Mouse (Mus musculus) spleen, postnatal 36 days (tissue): ENCODE results near the gene Zfp366.

Experiments used
- DNase-seq, 2 experiments: peaks; one replicate each; pipeline ENCODE4 v3.0.0; 2022; ENCODE audit warnings: low spot score in 2 of 2, mixed read lengths in 1 of 2

The Zfp366 gene

DNA sequence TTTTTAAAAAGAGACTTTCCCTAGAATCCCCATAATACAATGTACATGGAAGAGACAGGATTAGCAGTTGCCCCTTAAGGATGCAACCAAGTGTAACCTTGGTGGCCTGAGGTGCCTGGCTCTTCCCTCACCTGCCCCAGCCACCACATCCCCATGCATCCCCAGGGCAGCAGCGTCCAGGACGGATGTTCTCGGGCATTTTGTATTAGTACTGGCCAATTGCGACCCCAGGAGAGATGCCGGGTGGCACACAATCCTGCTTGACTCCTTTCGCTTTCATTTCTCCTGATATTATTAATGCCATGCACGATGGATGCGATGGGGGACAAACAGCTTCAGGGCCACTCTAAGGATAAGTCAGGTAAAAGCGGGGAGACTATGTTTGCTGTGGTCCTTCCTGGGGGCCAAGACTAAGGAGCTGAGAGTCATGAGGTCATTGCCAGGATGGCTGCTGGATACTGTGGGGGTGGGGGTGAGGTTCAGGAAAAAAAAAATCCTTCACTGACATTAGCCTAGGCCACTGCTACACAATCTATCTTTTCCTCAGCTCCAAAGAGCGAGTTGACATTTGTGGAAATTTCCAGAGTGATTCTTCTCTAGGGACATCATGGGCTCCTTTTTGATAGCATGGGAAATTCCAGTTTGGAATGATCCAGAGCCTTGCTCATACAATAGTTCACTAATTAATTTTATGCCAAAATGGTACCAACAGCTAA, 1.7 kb downstream of the Zfp366 start:
- DNase-seq, result no peak

DNA sequence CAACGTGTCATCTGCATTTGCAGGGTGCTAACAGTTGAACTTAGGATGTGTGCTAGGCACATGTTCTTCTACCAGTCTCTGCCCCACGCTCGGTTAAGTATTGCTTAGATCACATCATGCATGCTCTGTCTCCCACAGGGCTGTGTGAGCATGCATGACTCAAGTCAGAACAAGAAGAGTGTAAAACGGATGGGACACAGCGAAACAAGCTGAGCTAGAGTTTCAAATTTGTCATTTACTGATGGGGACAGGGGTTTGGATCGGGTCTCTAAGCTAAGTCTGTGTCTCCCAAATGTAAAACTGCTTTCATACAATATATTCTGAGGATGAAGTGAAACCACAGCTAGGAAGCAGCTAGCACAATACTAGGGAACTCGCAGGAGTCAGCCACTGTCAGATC, 2.2 kb downstream of the Zfp366 start:
- DNase-seq, result no peak

DNA sequence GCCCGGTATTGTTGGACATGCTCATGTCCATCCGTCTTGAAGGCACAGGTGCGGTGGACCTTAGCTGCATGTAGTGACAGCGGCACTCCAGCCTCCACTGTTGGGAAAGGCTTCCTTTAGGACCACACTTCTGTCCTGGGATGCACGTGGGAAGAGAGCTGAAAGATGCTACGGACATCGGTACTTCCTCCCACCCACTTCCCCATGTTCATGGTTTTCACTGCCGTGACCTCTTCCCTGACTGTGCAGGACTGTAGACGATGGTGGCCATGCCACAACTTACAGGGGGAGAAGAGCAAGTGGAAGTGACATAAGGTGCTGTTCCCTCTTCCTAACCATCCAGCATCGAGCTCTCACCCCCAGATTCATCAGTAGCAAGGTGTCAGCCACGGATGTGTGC, 2.8 kb downstream of the Zfp366 start:
- DNase-seq, result no peak

DNA sequence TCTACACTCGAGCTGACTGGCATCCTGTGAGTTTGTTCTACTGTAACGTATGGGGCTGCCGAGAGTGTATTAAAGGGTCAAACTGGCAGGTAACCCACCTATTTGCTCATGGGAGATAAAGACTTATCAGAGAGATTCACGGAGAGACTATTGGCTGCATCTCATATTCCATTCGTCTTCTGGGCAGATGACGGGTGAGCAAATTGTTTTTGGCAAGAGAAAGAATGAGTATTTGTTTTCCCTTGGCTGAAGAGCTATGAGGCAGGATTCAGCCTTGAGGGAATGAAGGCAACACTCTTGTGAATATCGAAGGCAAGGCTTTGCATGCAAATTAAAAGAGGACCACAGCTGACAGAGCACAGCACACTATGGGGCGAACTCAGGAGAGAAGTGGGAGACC, 4.0 kb downstream of the Zfp366 start:
- DNase-seq, result no peak

DNA sequence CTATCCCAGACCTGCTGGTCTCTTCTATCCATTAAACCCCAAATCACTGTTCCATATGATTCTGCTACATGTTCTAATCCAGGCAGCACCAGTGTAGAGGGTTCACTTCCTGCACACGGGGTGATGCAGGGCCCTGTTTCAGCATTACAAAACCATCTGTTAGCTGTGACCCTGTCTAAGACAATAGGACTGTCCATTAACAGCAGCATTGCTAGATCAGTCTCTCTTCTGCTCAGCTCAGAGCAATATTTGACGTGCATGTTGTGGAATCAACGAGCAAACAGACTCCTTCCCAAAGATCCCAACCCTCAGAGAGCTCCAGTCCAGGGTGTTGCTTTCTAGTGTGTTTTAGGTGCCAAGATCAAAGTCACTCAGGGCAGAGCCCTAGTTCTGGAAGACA, 5.0 kb downstream of the Zfp366 start:
- no peak for DNase-seq

DNA sequence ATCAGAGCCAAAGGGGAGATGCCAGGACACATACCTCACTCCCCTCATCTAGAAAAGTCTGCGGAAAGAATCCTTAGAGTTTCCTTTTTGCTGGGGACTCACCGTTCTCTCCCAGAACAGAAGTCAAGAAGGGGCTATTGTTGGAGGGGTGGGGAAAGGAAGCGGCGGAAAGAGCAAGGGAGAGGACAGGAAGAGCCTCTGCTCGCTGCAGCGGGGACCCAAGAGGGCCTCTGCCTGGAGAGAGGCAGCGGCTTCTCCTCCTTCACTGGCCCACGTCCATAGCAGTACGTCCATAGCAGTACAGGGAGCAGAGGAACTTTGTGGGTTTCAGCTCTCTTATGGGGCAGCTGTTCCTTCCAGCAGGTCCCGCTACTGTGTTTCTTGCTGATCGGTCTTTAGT, 5.8 kb downstream of the Zfp366 start:
- no peak for DNase-seq

DNA sequence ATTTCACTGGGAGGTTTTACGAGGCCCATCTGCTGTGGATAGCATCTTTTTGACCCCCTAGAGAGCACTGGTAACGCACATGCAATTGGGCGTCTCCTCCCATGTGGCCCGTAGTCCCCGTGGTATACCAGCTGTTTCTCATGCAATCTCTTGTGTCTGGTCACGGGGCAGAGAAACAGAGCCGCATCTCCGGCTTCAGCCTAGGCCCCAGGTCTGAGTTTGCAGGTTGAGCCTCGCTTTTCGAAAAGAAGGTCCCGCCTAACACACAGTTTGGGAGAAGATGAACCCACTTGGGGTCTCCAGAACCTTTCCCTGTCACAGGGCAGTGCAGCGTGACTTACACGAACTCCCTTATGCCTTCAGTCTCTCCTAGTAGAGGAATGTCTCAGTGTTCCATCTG, 6.4 kb downstream of the Zfp366 start:
- DNase-seq, result no peak

DNA sequence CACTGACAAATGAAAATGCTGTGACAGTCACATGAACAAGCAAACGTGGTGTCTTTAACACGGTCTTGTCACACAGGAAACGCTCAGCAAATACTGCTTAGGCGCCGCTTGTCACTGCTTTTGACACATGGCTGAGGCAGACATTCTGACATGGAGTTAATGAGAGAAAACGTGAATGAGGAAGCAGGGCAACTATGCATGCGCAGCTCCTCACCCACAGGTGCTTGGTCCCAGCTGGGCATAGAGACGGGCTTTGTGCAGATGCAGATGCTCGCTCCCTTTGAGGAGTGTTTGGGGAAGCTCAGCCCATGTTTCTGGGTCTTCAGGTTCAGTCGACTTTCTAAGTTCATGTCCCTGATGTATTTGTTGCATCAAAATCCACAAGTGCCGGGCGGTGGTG, 11.7 kb downstream of the Zfp366 start:
- DNase-seq, result peak in 1 of 2 experiments; percentile 14

DNA sequence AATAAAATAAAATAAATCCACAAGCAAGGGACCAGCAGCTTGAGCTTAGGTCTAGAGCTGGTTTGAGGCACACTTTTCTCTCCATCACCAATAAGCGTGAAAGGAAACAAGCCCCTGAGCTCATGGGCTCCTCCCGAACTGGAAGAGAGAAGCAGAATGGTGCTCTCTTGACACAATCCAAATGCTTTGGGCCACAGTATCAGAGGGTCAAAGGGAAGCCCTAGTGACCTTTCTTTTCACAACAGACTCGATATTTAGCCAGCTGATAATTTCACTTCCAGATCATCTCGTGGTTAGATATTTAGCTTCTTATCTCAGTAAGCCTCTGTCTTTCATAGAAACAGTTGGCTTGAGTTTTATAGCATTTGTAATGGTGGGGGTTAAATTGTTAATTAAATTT, 12.2 kb downstream of the Zfp366 start:
- DNase-seq, result no peak

DNA sequence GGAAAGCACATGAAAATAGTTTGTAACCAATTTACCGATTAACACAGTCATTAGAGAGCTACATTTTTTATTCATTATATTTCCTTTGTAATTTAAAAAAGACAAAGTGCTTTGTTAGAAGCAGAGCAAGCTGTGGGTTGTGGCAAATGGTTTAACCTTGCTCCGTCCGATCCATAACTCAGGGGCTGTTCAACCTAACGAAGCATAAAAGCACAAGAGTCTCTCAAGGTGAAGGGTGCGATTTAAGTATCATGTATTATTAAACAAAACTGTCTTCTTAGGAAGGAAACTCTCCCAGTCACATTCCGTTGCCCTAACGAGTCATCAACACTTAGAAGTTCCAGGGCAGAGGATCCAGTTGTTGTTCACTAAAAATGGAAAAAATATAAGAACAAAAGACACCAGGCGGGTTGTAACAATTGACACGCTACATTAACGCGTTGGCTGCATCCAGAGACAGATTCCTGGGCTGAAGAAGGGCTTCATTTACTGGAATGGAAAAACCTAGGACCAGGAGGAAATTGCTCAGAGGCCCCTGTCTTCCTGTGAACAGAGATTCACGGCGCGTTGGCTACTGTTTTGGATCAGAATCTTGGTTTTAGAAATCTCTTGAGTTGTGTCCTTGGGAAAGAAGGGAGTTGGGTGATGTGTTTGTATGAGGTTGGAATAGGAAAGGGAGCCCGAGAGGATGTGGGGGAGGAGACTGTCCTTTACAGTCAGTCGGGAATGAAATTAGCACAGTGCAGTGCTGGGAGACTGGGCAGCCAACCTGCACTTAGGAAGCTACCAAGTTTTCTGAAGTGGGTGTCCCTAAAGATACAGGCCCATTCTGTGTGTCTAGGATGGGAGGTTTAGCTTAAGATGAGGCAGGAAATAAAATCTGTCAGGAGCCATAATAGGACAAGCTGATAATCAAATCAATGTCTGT, 17.3 kb downstream of the Zfp366 start:
- DNase-seq, result no peak

DNA sequence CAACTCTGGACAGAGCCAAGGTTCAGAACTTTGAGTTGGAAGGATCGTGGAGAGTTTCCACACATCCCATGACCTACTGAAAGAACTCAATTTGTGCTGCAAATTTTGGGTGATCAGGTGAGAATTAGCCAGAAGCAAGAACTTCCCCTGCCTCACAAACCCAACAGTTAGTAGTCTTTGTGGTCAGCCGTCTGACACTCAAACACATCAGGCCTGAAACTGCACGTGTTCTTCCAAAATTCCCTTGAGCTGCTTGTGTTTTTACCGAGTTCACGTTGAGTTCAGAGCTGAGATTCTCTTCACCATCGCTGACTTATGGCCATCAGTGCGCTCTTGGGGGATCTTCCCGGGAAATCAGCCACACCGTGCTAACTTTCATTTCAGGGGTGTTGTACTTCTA, 22.6 kb downstream of the Zfp366 start:
- no peak for DNase-seq

DNA sequence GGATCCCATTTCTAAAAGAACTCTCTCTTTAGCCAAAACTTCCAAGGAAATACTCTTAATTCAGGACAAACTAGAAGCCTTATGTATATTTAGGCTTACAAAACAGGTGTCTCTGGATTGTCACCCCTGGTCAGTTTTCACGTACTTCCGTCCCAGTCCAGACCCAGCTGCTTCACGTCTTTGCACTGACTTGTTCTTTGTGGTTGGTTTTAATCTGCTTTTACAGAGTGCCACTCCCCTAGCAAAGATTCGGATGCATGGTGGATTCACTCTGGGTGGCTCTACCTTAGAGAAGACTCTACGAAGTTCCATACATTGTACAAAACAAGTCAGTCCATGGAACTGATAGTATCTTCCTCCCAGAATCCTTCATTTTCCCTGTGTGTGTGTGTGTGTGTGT, 25.2 kb downstream of the Zfp366 start:
- DNase-seq, result no peak

DNA sequence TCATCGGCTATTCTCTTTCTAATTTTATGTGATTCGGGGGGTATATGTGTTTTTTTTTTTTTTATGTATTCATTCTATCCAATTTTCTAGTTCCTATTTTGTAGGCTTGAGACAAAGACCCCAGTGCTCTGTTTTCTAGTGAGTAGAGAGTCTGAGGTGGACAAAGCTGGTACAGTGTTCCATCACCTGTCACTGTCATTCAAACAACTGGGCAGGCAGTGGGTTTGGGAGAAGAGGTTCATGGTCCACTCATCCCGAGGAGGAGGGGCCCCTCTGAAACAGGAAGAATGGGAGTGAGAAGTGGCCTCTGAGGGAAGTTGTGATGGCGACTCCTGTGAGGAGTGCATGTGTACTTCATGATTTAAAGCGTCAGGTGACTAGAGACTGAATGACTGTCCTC, 26.2 kb downstream of the Zfp366 start:
- DNase-seq, result no peak

DNA sequence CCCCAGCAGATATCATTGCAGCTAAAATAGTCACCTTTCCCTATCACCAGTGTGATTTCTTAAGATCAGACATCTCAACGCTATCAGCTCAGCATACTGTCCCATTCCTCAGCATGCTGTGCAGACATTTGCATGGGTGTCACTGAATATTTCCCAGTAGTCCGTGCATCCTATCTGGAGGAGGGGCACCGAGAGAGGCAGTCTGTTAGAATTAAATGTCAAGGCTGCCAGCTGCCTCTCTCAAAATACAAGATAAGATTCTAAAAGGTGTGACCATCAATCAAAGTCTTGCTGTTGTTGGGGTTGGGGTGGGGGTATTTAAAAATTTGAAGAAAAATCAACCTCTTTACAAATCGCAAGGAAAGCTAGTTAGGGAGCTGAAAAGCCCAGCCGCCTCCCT, 28.4 kb downstream of the Zfp366 start:
- DNase-seq, result no peak

DNA sequence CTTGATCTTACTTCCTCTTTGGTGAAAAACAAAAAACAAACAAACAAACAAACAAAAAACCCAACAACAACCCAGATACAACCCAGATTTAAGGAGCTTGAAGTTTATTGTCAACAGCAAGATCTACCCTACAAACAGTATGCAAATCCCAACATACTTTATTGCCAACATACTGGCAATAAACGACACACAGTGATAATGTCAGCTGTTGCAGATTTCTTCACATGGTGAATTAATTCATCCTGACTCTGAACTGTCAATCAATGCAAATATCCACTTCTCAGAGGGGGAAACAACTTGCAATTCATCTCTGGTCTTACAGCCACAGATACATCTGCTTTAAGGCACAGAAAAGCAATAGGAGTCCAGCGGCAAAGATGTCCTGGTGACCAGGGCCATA, 31.4 kb downstream of the Zfp366 start:
- DNase-seq, result no peak

DNA sequence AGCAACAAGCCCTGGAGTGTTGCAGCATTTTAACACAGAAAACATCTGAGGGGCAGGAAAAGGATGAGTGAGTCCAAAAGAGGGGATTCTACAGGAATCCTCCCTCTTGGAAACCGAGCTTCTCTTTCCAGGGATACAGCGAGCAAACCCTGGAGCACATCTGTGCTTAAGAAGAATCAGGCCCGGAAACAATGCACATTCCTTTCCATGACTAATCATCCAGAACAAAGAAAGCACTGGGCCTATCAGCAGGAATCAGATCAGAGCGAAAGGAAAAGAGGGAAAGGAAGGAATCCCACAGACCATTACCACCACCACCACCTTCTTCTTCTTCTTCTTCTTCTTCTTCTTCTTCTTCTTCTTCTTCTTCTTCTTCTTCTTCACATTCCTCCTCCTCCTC, 33.4 kb downstream of the Zfp366 start:
- DNase-seq, result no peak

DNA sequence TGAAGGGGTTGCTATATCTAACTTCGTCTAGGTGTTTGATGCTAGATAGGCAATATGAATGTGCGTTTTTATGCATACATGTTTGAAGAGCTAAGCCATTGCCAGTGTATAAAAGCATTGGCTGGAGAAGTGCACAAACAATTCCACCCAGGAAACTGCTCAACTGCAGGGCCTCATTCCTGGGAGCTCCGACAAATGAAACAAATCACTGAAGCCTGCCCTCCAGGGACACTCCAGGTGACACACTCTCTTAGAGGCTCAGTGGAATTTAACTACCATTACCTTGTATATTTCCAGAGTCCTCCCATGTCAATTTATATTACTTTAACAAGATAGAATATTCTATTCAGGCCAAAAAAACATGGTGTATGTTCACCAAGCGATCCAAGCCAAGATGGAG, 35.0 kb downstream of the Zfp366 start:
- no peak for DNase-seq

DNA sequence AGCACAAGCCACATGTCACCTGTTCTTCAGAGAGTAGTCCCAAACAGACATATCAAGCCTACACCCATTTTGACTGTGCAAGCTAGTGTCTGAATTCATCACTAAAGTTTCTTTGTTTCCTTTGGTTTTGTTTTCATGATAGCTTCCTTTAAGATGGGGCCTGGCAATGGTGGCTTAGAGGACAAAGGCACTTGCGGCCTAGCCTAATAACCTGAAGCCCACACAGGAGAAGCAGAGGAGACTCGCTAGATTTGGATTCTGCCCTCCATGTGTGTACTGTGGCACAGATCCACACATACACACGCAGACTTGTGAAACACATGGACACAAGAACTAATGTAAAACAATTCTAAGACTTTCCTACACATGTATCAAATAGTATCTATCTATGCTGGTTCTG, 37.4 kb downstream of the Zfp366 start:
- DNase-seq, result no peak

DNA sequence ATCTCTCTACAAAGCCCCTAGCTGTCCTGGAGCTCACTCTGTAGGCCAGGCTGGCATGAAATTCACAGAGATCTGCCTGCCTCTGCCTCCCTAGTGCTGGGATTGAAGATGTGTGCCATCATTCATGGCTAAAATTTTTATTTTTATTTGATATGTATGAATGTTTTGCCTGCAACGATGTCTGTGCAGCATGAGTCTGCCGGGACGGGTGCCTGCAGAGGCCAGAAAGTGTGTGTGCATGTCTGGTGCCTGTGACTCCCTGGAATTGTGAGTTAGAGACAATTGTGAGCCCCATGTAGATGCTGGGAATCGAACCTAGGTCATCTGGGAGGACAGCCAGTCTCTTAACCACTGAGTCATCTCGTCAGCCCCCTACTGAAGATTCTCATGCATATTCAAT, 37.9 kb downstream of the Zfp366 start:
- DNase-seq, result no peak

DNA sequence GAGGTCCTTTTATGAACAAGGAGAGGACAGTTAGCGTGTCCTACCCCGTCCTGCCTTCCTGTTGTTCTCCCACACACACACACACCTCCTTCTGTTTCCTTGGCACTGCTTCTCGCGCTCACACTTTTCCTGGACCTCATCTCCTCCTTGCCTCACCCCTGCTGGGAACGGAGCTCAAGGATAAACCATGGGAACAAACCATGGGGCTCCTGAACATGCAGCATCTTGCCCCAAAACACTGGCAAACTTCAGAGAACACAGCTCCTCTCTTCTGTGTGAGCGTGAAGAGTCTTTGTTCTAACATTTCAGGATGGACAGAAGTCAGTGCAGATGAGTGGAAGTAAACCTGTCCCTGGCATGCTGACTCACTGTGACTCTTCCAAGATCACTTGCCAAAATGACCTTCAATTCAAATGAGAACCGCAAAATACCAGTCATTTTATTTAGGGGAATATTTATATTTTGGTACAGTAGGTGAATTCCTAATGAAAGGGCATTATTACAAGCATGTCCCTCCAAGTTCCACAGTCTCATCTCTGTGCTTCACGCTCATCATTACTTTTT, 38.8 kb downstream of the Zfp366 start:
- DNase-seq, result no peak

DNA sequence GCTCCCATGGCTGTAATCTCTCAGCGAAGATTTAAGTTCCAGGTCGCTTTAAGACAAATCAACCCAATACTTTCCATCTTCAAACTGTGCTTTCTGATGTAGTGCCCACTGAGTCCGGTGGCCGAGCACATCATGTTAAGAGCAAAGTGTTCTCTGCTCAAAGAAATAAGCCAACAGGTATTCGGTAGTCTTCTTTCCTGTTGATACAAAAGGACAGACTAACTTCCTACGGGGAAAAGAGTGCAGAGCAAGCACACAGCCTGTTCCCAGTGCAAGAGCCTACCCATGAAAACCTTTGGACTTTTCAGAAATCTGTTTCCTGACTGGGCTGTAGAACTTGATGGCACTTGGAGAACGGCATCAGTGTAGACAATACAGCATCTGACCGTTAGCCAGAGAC, 39.3 kb downstream of the Zfp366 start:
- no peak for DNase-seq

DNA sequence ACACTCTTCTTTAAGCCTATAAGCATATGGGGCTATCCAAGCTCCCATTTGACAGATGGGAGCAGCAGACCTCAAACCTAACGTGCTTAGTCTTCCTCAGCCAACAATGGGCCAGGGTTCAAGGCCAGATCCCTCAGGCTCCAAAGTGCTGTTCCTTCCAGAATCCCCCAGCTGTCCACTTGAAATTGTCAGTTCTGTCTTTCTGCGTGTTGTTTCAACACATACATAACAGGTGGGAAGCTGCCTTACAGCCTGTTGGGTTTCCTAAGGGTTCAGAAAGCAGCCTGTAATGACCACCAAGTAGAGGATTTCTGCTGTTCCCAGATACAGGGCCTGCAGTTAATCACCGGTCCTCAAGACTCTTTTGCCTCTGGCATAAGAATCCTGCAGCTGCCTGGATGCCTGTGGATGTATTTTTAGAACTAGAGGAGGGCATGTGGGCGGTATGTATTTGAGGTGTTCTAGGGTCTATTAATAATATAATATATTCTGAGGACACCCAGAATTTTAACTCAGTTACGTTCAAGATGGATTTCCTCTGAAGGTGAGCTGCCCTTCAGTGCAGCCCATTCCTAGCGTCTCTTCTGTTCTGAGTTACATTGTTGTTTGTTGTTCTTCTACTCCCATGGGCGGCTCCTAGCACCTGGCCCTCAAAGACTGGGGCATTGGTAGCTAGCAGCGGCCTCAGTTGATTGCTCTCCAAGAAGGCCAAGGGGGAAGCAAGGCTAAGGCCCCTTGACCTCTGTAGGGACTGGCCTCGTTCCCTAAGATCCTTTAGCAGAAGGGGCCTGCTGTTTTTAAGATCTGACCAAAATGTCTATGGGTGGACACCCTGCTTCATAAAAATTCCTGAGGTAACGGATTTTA, 41.0 kb downstream of the Zfp366 start:
- DNase-seq, result no peak
